Mouse (Mus musculus): ENCODE measurements around the gene Gm12216. TPM values are rescaled to one million over a fixed set of nuclear protein-coding genes. Genes with fewer than 3 reads are reported as not detected.
"Not testable (repeated sequence)": the region's sequence is repeated elsewhere in the genome, so short reads cannot be mapped to it uniquely, and the experiment has no call there.

Gm12216 gene
- polyA plus RNA-seq, 2 experiments = 0.14 to 0.15 TPM

GRCm38 (mm10) chr11:53758033-53758432 lies 101.0 kb downstream of the Gm12216 start:
- not testable (repeated sequence) for DNase-seq (ENCODE audit: low read depth in 3 of 3, low spot score in 3 of 3); H3K9me3 ChIP-seq (ENCODE audit: control insufficient read depth, low read length); H3K27me3 ChIP-seq (ENCODE audit: control insufficient read depth, insufficient read depth, low read length); ATAC-seq (ENCODE audit: insufficient read depth); H3K9ac ChIP-seq (replicated peaks); H3K36me3 ChIP-seq (replicated peaks; ENCODE audit: control insufficient read depth, insufficient read depth, low read depth); H3K4me3 ChIP-seq (ENCODE audit: insufficient read depth in 1 of 2, low read depth in 2 of 2, low read length in 2 of 2); H3K27ac ChIP-seq; H3K4me2 ChIP-seq (ENCODE audit: low read depth)
- 62% methylated on average over 9 of the region's 9 CpGs for whole genome bisulfite sequencing (ENCODE audit: insufficient replicate concordance)
- peaks cover 0 to 10% of the 10 kb centered on the region in 2 experiments; a peak in 2 of 4 replicates for H3K4me1 ChIP-seq (replicated peaks; ENCODE audit: control insufficient read depth in 2 of 2, insufficient read depth in 2 of 2, low read length in 1 of 2)
- TF ChIP-seq CTCF (IDR thresholded peaks at IDR 0.05; ENCODE audit: low read depth) = peak; percentile 64

- 51% methylated on average over 4 of the region's 4 CpGs for WGBS (ENCODE audit: insufficient replicate concordance)
Observed at GRCm38 (mm10) chr11:53757612-53758011, 101.4 kb downstream of the Gm12216 start.

GRCm38 (mm10) chr11:53755011-53755595 lies 104.0 kb downstream of the Gm12216 start:
- DNase-seq (ENCODE audit: low read depth in 3 of 3, low spot score in 3 of 3) = no peak
- no peak for TF ChIP-seq CTCF (IDR thresholded peaks at IDR 0.05; ENCODE audit: low read depth)
- TF ChIP-seq EP300 (IDR thresholded peaks at IDR 0.05; ENCODE audit: low read depth) = no peak
- Histone ChIP-seq H3K9me3 (ENCODE audit: control insufficient read depth, low read length) (no peaks in the 10 kb centered on the region), H3K27me3 (ENCODE audit: control insufficient read depth, insufficient read depth, low read length) (no peaks in the 10 kb centered on the region), H3K4me1 (replicated peaks; ENCODE audit: control insufficient read depth in 2 of 2, insufficient read depth in 2 of 2, low read length in 1 of 2) (no peaks in the 10 kb centered on the region), H3K36me3 (replicated peaks; ENCODE audit: control insufficient read depth, insufficient read depth, low read depth) (no peaks in the 10 kb centered on the region), H3K4me2 (ENCODE audit: low read depth) (no peak overlapping the region), H3K4me3 (ENCODE audit: insufficient read depth in 1 of 2, low read depth in 2 of 2, low read length in 2 of 2) (no peak overlapping the region), H3K9ac (replicated peaks) (no peak overlapping the region), H3K27ac (no peak overlapping the region)
- ATAC-seq (ENCODE audit: insufficient read depth) = no peak
- WGBS (ENCODE audit: insufficient replicate concordance) = 69% methylated on average over 12 of the region's 12 CpGs

More at GRCm38 (mm10) chr11:53757612-53758011, 101.4 kb downstream of the Gm12216 start:
- no peak overlapping the region for H3K4me2 ChIP-seq (ENCODE audit: low read depth)
- no peak for DNase-seq (ENCODE audit: low read depth in 3 of 3, low spot score in 3 of 3)
- H3K4me1 ChIP-seq (replicated peaks; ENCODE audit: control insufficient read depth in 2 of 2, insufficient read depth in 2 of 2, low read length in 1 of 2) = peaks cover 0 to 10% of the 10 kb centered on the region in 2 experiments; a peak in 2 of 4 replicates
- no peaks in the 10 kb centered on the region for H3K9me3 ChIP-seq (ENCODE audit: control insufficient read depth, low read length)
- no peak for TF ChIP-seq EP300 (IDR thresholded peaks at IDR 0.05; ENCODE audit: low read depth)
- TF ChIP-seq CTCF (IDR thresholded peaks at IDR 0.05; ENCODE audit: low read depth) = no peak
- H3K27ac ChIP-seq = no peak overlapping the region
- no peak for ATAC-seq (ENCODE audit: insufficient read depth)
- no peaks in the 10 kb centered on the region for H3K27me3 ChIP-seq (ENCODE audit: control insufficient read depth, insufficient read depth, low read length)
- H3K9ac ChIP-seq (replicated peaks) = no peak overlapping the region
- no peak overlapping the region for H3K4me3 ChIP-seq (ENCODE audit: insufficient read depth in 1 of 2, low read depth in 2 of 2, low read length in 2 of 2)
- no peaks in the 10 kb centered on the region for H3K36me3 ChIP-seq (replicated peaks; ENCODE audit: control insufficient read depth, insufficient read depth, low read depth)

GRCm38 (mm10) chr11:53749716-53750352 lies 109.2 kb downstream of the Gm12216 start:
- H3K4me3 ChIP-seq (ENCODE audit: insufficient read depth in 1 of 2, low read depth in 2 of 2, low read length in 2 of 2) = no peak overlapping the region
- no peaks in the 10 kb centered on the region for H3K27me3 ChIP-seq (ENCODE audit: control insufficient read depth, insufficient read depth, low read length)
- no peaks in the 10 kb centered on the region for H3K36me3 ChIP-seq (replicated peaks; ENCODE audit: control insufficient read depth, insufficient read depth, low read depth)
- H3K4me1 ChIP-seq (replicated peaks; ENCODE audit: control insufficient read depth in 2 of 2, insufficient read depth in 2 of 2, low read length in 1 of 2) = 0 out of 4 replicates have a peak, but pooled peaks cover 0 to 2% of the 10 kb centered on the region in 2 experiments
- 50% methylated on average over 5 of the region's 5 CpGs for WGBS (ENCODE audit: insufficient replicate concordance)
- H3K9me3 ChIP-seq (ENCODE audit: control insufficient read depth, low read length) = no peaks in the 10 kb centered on the region
- ATAC-seq (ENCODE audit: insufficient read depth) (no peak), DNase-seq (ENCODE audit: low read depth in 3 of 3, low spot score in 3 of 3) (no peak)
- no peak overlapping the region for H3K27ac ChIP-seq
- H3K4me2 ChIP-seq (ENCODE audit: low read depth) = no peak overlapping the region
- no peak overlapping the region for H3K9ac ChIP-seq (replicated peaks)
- TF ChIP-seq EP300 (IDR thresholded peaks at IDR 0.05; ENCODE audit: low read depth) (no peak), CTCF (IDR thresholded peaks at IDR 0.05; ENCODE audit: low read depth) (no peak)

GRCm38 (mm10) chr11:53749306-53749705 lies 109.8 kb downstream of the Gm12216 start:
- no peaks in the 10 kb centered on the region for H3K9me3 ChIP-seq (ENCODE audit: control insufficient read depth, low read length)
- no peaks in the 10 kb centered on the region for H3K36me3 ChIP-seq (replicated peaks; ENCODE audit: control insufficient read depth, insufficient read depth, low read depth)
- ATAC-seq (ENCODE audit: insufficient read depth) (no peak), DNase-seq (ENCODE audit: low read depth in 3 of 3, low spot score in 3 of 3) (no peak)
- no peak for TF ChIP-seq CTCF (IDR thresholded peaks at IDR 0.05; ENCODE audit: low read depth)
- no peak for TF ChIP-seq EP300 (IDR thresholded peaks at IDR 0.05; ENCODE audit: low read depth)
- H3K4me3 ChIP-seq (ENCODE audit: insufficient read depth in 1 of 2, low read depth in 2 of 2, low read length in 2 of 2) = no peak overlapping the region
- no peaks in the 10 kb centered on the region for H3K27me3 ChIP-seq (ENCODE audit: control insufficient read depth, insufficient read depth, low read length)
- H3K4me1 ChIP-seq (replicated peaks; ENCODE audit: control insufficient read depth in 2 of 2, insufficient read depth in 2 of 2, low read length in 1 of 2) = 0 out of 4 replicates have a peak, but pooled peaks cover 0 to 2% of the 10 kb centered on the region in 2 experiments
- H3K4me2 ChIP-seq (ENCODE audit: low read depth) = no peak overlapping the region
- H3K9ac ChIP-seq (replicated peaks) = no peak overlapping the region
- no peak overlapping the region for H3K27ac ChIP-seq
- 69% methylated on average over 4 of the region's 4 CpGs for WGBS (ENCODE audit: insufficient replicate concordance)

Data from liver, embryonic 14.5 days (tissue).